Mouse (Mus musculus): ENCODE data around the gene Gm28308.

- no peak for TF ChIP-seq POLR2A (IDR thresholded peaks at IDR 0.05; ENCODE audit: insufficient read depth, low read depth, low read length)
- TF ChIP-seq CTCF (IDR thresholded peaks at IDR 0.05): no peak
These were observed 46.6 kb downstream of the Gm28308 start for GRCm38 (mm10) chr6:52166431-52167077.

All from heart, adult 2 months (tissue).